Mouse (Mus musculus): ENCODE measurements around the gene Mgea5. TPM values are rescaled to one million over a fixed set of nuclear protein-coding genes. Genes with fewer than 3 reads are reported as not detected.

The Mgea5 gene
- polyA plus RNA-seq, 1 experiment from 2014 or later: 79.4 TPM

GRCm38 (mm10) chr19:45737208-45737845, 46.3 kb downstream of the Mgea5 start:
- H3K27me3 ChIP-seq: peaks cover 100% of the 10 kb centered on the region
- no peaks in the 10 kb centered on the region for H3K9me3 ChIP-seq
- H3K27ac ChIP-seq (replicated peaks): no peak overlapping the region
- no peaks in the 10 kb centered on the region for H3K36me3 ChIP-seq
- peak overlapping the region; percentile 41; the same call in 1 of the 2 replicates for H3K9ac ChIP-seq
- peak overlapping the region; percentile 51 for H3K4me2 ChIP-seq
- H3K4me1 ChIP-seq (replicated peaks): peaks cover 36% of the 10 kb centered on the region
- WGBS: 10% methylated on average over 23 of the region's 23 CpGs
- peak; percentile 42 for ATAC-seq (ENCODE audit: low read depth)
- peak overlapping the region; percentile 20 for H3K4me3 ChIP-seq

GRCm38 (mm10) chr19:45736855-45737207, 46.8 kb downstream of the Mgea5 start:
- Histone ChIP-seq H3K4me3 (peak overlapping the region; percentile 20), H3K27ac (replicated peaks) (no peak overlapping the region), H3K4me2 (peak overlapping the region; percentile 51), H3K9me3 (no peaks in the 10 kb centered on the region), H3K36me3 (no peaks in the 10 kb centered on the region), H3K9ac (peak overlapping the region; percentile 41; the same call in 1 of the 2 replicates), H3K4me1 (replicated peaks) (peaks cover 31% of the 10 kb centered on the region), H3K27me3 (peaks cover 100% of the 10 kb centered on the region)
- 1% methylated on average over 28 of the region's 28 CpGs for WGBS
- ATAC-seq (ENCODE audit: low read depth): peak; percentile 68; the same call in 1 of the 2 replicates

GRCm38 (mm10) chr19:45736241-45736640, 47.4 kb downstream of the Mgea5 start:
- ATAC-seq (ENCODE audit: low read depth): no peak
- no peaks in the 10 kb centered on the region for H3K36me3 ChIP-seq
- H3K9ac ChIP-seq: no peak overlapping the region
- no peak overlapping the region for H3K4me3 ChIP-seq
- H3K4me1 ChIP-seq (replicated peaks): peaks cover 26% of the 10 kb centered on the region
- 21% methylated on average over 1 of the region's 1 CpGs for WGBS
- no peak overlapping the region for H3K4me2 ChIP-seq
- no peak overlapping the region for H3K27ac ChIP-seq (replicated peaks)
- H3K9me3 ChIP-seq: no peaks in the 10 kb centered on the region
- peaks cover 100% of the 10 kb centered on the region for H3K27me3 ChIP-seq

- no peak overlapping the region for H3K9ac ChIP-seq
- H3K27me3 ChIP-seq: peaks cover 100% of the 10 kb centered on the region
- no peak overlapping the region for H3K4me3 ChIP-seq
- no peaks in the 10 kb centered on the region for H3K9me3 ChIP-seq
- WGBS: 9% methylated on average over 7 of the region's 7 CpGs
- H3K4me1 ChIP-seq (replicated peaks): peaks cover 20% of the 10 kb centered on the region
- H3K27ac ChIP-seq (replicated peaks): no peak overlapping the region
- no peaks in the 10 kb centered on the region for H3K36me3 ChIP-seq
- ATAC-seq (ENCODE audit: low read depth): no peak
- no peak overlapping the region for H3K4me2 ChIP-seq
Measured at GRCm38 (mm10) chr19:45734762-45735161, 48.9 kb downstream of the Mgea5 start.

GRCm38 (mm10) chr19:45734191-45734590, 49.4 kb downstream of the Mgea5 start:
- 36% methylated on average over 5 of the region's 5 CpGs for WGBS
- Histone ChIP-seq H3K27ac (replicated peaks) (no peak overlapping the region), H3K27me3 (peaks cover 97% of the 10 kb centered on the region), H3K36me3 (no peaks in the 10 kb centered on the region), H3K9me3 (no peaks in the 10 kb centered on the region), H3K9ac (no peak overlapping the region), H3K4me2 (no peak overlapping the region), H3K4me3 (no peak overlapping the region), H3K4me1 (replicated peaks) (peaks cover 20% of the 10 kb centered on the region)
- ATAC-seq (ENCODE audit: low read depth): no peak

GRCm38 (mm10) chr19:45733564-45733963, 50.1 kb downstream of the Mgea5 start:
- no peak for ATAC-seq (ENCODE audit: low read depth)
- WGBS: 6% methylated on average over 10 of the region's 10 CpGs
- H3K4me3 ChIP-seq: no peak overlapping the region
- H3K9ac ChIP-seq: no peak overlapping the region
- H3K27me3 ChIP-seq: peaks cover 96% of the 10 kb centered on the region
- H3K4me2 ChIP-seq: no peak overlapping the region
- H3K9me3 ChIP-seq: no peaks in the 10 kb centered on the region
- no peak overlapping the region for H3K27ac ChIP-seq (replicated peaks)
- H3K4me1 ChIP-seq (replicated peaks): peaks cover 20% of the 10 kb centered on the region
- H3K36me3 ChIP-seq: no peaks in the 10 kb centered on the region

GRCm38 (mm10) chr19:45731658-45732057, 52.0 kb downstream of the Mgea5 start:
- H3K4me3 ChIP-seq: no peak overlapping the region
- no peak overlapping the region for H3K27ac ChIP-seq (replicated peaks)
- peaks cover 93% of the 10 kb centered on the region for H3K27me3 ChIP-seq
- no peak overlapping the region for H3K9ac ChIP-seq
- no peak overlapping the region for H3K4me2 ChIP-seq
- 78% methylated on average over 7 of the region's 7 CpGs for WGBS
- no peak for ATAC-seq (ENCODE audit: low read depth)
- H3K36me3 ChIP-seq: no peaks in the 10 kb centered on the region
- H3K9me3 ChIP-seq: no peaks in the 10 kb centered on the region
- H3K4me1 ChIP-seq (replicated peaks): peaks cover 10% of the 10 kb centered on the region

GRCm38 (mm10) chr19:45730042-45730441, 53.6 kb downstream of the Mgea5 start:
- Histone ChIP-seq H3K4me3 (no peak overlapping the region), H3K4me2 (no peak overlapping the region), H3K9ac (no peak overlapping the region), H3K27ac (replicated peaks) (no peak overlapping the region), H3K9me3 (no peaks in the 10 kb centered on the region), H3K27me3 (peaks cover 93% of the 10 kb centered on the region), H3K4me1 (replicated peaks) (peaks cover 10% of the 10 kb centered on the region), H3K36me3 (no peaks in the 10 kb centered on the region)
- WGBS: 76% methylated on average over 8 of the region's 8 CpGs
- no peak for ATAC-seq (ENCODE audit: low read depth)

GRCm38 (mm10) chr19:45727231-45727630, 56.4 kb downstream of the Mgea5 start:
- WGBS: 83% methylated on average over 10 of the region's 10 CpGs
- ATAC-seq (ENCODE audit: low read depth): no peak
- H3K27me3 ChIP-seq: peaks cover 88% of the 10 kb centered on the region

GRCm38 (mm10) chr19:45725677-45726277, 57.9 kb downstream of the Mgea5 start:
- no peak overlapping the region for H3K9ac ChIP-seq
- peaks cover 80% of the 10 kb centered on the region for H3K27me3 ChIP-seq
- H3K4me3 ChIP-seq: no peak overlapping the region
- peaks cover 6% of the 10 kb centered on the region for H3K4me1 ChIP-seq (replicated peaks)
- WGBS: 25% methylated on average over 14 of the region's 14 CpGs
- H3K4me2 ChIP-seq: no peak overlapping the region
- ATAC-seq (ENCODE audit: low read depth): no peak
- H3K9me3 ChIP-seq: no peaks in the 10 kb centered on the region
- H3K36me3 ChIP-seq: no peaks in the 10 kb centered on the region
- H3K27ac ChIP-seq (replicated peaks): no peak overlapping the region

More at GRCm38 (mm10) chr19:45727231-45727630, 56.4 kb downstream of the Mgea5 start:
- Histone ChIP-seq H3K9me3 (no peaks in the 10 kb centered on the region), H3K4me1 (replicated peaks) (peaks cover 6% of the 10 kb centered on the region), H3K9ac (no peak overlapping the region), H3K4me3 (no peak overlapping the region), H3K4me2 (no peak overlapping the region), H3K36me3 (no peaks in the 10 kb centered on the region), H3K27ac (replicated peaks) (no peak overlapping the region)

GRCm38 (mm10) chr19:45722188-45722587, 61.4 kb downstream of the Mgea5 start:
- peaks cover 19% of the 10 kb centered on the region for H3K4me1 ChIP-seq (replicated peaks)
- no peaks in the 10 kb centered on the region for H3K9me3 ChIP-seq
- no peak overlapping the region for H3K27ac ChIP-seq (replicated peaks)
- H3K4me2 ChIP-seq: no peak overlapping the region
- H3K36me3 ChIP-seq: no peaks in the 10 kb centered on the region
- peaks cover 71% of the 10 kb centered on the region for H3K27me3 ChIP-seq
- no peak overlapping the region for H3K9ac ChIP-seq
- H3K4me3 ChIP-seq: no peak overlapping the region
- WGBS: 76% methylated on average over 5 of the region's 5 CpGs
- no peak for ATAC-seq (ENCODE audit: low read depth)

GRCm38 (mm10) chr19:45718286-45718685, 65.4 kb downstream of the Mgea5 start:
- Histone ChIP-seq H3K4me1 (replicated peaks) (peaks cover 21% of the 10 kb centered on the region), H3K9ac (peak overlapping the region; percentile 68), H3K27me3 (peaks cover 47% of the 10 kb centered on the region), H3K4me3 (no peak overlapping the region), H3K4me2 (peak overlapping the region; percentile 55), H3K36me3 (no peaks in the 10 kb centered on the region), H3K27ac (replicated peaks) (peak overlapping the region; percentile 84), H3K9me3 (no peaks in the 10 kb centered on the region)
- ATAC-seq (ENCODE audit: low read depth): peak; percentile 49; the same call in 1 of the 2 replicates
- WGBS: 49% methylated on average over 3 of the region's 3 CpGs

Data from neural tube, embryonic 13.5 days (tissue).